Mouse (Mus musculus) induced T-regulatory cell, adult 2 months (primary cell): Measurements from ENCODE around the gene 9030612E09Rik.
A peak's percentile ranks its signal among the peaks of the same experiment; 100 is the strongest.

ENCODE experiments used
- DNase-seq: peaks from one replicate; pipeline ENCODE4 v3.0.0-alpha.2; 2012; ENCODE audit warnings: low read depth

9030612E09Rik gene

DNA sequence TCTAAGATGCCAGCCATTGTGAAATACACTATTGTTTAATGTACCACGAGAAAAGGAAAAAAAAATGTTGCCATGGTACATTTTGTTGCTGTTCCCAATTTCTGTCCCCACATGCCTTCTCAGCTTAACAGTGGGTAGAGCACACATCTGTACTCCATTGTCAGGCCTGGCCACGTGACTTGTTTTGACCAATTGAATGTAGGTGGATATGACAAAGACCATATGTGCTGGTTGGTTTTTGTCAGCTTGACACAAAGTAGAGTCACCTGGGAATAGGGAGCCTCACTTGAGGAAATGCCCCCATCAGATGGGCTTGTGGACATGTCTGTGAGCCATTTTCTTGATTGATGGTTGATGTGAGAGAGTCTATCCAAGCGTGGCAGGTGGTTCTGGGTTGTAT, 29.4 kb downstream of the 9030612E09Rik start:
- no peak for DNase-seq

DNA sequence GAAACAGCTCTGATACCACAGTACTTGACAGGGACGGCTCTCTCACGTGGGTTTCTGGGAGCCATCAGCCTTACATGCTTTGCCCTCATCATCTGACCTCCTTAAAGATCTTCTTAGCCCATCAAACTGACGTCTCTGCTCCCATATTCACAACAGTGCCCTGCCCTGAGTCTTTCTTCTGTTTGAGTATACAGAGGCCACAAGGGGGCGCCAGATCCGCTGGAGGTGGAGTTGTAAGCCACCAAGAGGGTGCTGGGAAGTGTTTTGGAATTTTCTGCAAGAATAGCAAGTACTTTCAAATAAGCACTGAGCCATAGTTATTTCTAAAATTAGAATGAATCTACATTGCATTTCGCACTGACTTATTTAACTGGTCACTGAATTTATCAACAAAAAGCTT, 37.4 kb downstream of the 9030612E09Rik start:
- DNase-seq = peak; percentile 80

DNA sequence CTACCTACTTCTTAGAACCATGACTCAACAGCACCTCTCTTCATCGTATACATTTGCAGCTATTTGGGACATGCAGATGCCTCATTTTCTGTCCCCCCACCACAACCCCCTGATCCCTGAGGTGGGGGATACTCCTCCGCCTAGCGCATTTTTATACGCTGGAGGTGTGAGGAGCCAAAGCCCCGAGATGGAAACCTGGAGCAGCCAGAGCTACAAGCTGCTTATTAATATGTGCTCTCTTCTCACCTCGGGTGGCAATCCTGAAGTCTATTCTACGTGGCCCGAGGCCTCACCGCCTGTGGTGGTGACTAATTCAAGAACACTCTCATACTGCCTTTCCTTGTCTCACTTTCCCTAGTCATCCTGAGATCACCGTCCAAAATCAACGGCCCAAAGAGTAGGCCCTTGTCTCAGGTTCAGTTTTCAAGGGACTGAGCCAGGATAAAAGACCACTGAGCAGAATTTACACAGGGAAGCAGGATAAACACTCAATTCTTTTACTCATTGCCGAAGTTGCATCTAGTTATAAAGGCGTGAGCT, 42.9 kb downstream of the 9030612E09Rik start:
- peak; percentile 3 for DNase-seq

DNA sequence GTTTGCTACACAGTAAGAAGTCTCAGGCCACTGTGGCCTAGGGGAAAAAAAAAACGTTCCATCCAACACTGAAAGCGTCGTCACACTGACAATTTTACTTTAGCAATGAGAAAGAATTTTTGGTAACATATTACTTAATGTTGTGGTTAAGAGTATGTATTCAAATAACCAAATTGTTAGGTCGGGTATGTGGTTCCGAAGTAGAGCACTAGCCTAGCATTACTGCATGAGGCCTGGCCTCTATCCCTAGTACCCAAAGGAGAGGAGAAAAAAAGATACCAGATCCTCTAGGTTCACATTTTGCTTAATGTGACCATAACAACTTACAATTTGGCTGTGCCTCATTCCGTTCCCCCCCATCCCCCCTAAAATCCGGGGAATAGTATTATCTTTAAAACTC, 46.0 kb downstream of the 9030612E09Rik start:
- peak; percentile 37 for DNase-seq

DNA sequence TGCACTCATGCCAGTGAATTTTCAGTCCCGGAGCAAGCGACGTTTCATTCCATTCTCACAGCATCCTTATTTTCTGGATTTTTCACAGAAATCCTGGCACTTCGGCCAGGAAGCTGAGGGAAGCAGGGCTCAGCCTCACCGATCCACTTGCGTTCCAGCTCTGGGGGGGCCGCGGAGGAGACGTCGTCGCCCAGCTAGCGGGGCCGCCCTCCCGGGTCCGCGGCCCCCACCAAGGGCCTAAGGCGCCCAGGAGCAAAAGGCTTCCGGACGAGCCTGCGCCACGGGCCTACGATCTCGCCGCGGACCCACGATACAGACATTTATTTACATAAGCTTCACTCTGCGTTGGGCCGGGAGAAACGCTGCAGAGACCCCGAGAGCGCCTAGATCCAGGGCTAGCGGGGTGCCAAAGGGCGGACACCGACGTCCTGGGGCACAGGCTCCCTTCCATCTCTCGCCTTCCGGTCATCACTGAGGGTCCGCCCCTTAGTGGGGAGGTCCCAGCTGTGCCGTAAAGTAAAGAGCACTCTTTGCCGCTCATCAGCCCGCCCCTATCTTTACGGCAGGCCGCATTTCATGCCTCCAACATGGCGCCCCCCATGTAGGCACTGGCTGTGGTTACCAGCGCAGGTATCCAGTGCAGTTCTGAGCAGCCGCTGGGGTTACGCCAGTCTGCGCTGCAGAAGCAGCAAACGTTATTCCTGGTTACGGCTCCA, 46.6 kb downstream of the 9030612E09Rik start, which contains the start of gene Pdss2:
TSS of gene Pdss2 (plus strand) at position 577 of the 716 bp plus-strand sequence.
- peak; percentile 95 for DNase-seq

DNA sequence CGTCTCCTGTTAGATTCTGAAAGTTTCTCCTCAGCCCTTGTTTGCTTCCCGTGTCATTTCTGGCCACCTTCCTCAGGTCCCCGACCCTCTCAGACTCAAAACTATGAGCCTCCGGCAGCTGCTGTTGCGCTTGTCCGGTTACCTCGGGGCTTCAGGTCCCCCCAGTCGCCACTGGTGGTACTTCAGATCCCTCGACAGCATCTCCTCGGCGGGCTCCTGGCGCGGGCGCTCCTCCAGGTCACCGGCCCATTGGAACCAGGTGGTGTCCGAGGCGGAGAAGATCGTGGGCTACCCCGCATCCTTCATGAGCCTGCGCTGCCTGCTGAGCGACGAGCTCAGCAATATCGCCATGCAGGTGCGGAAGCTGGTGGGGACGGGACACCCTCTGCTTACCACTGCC, 47.2 kb downstream of the 9030612E09Rik start:
- DNase-seq = no peak

DNA sequence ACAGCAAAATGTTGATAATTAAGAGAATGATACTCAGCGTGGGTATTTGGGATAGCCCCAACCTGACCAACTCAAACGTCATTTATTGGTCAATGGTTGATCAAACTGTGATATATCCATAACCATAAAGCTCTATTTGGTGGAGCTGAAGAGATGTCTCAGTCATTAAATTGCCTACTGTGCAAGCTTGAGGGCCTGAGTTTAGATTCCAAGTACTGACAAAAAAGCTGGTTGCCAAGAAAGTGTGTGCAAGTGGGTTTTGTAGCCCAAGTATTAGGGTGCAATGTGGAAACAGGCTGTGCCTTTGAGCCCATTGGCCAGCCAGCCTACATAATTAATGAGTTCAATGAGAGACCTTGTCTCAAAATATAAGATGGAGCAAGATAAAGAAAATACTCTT, 48.9 kb downstream of the 9030612E09Rik start:
- DNase-seq = no peak
